Mouse (Mus musculus) liver, adult 2 months (tissue): ENCODE results near the gene Ndufs8. TPM values are rescaled to one million over a fixed set of nuclear protein-coding genes. Genes with fewer than 3 reads are reported as not detected.

Experiments
- DNase-seq: peaks from one replicate; pipeline ENCODE4 v3.0.0-alpha.2; 2011; ENCODE audit warnings: low read depth, low spot score; ENCODE audit errors: extremely low read depth
- H3K27ac ChIP-seq: fragments of 200-500 bp; replicated peaks from 2 replicates; pipeline ENCODE4 v1.5.1; 2012; ENCODE audit warnings: low read depth, mild to moderate bottlenecking, control low read depth, inconsistent platforms, low read length; ENCODE audit not compliant: insufficient read depth
- H3K27me3 ChIP-seq: fragments of 200-500 bp; 2 replicates; pipeline ENCODE4 v1.6.1; 2012; ENCODE audit warnings: mild to moderate bottlenecking, moderate library complexity, low read length, inconsistent platforms; ENCODE audit not compliant: control insufficient read depth, insufficient read depth
- H3K36me3 ChIP-seq: fragments of 200-500 bp; 2 replicates; pipeline ENCODE4 v1.6.1; 2012; ENCODE audit warnings: low read length, inconsistent platforms; ENCODE audit not compliant: control insufficient read depth, insufficient read depth
- H3K4me1 ChIP-seq: fragments of 200-500 bp; 2 replicates; pipeline ENCODE4 v1.6.1; 2011; ENCODE audit warnings: low read length; ENCODE audit not compliant: control insufficient read depth, insufficient read depth
- H3K4me3 ChIP-seq: fragments of 200-500 bp; 2 replicates; pipeline ENCODE4 v1.5.1; 2011; ENCODE audit warnings: low read depth, mild to moderate bottlenecking, control low read depth, low read length, moderate library complexity; ENCODE audit not compliant: insufficient read depth
- H3K79me2 ChIP-seq: fragments of 200-500 bp; 2 replicates; pipeline ENCODE4 v1.6.1; 2012; ENCODE audit warnings: inconsistent platforms, mild to moderate bottlenecking, low read length, moderate library complexity; ENCODE audit not compliant: control insufficient read depth, insufficient read depth
- H3K9ac ChIP-seq: fragments of 200-500 bp; 2 replicates; pipeline ENCODE4 v1.6.1; 2012; ENCODE audit warnings: low read depth, mild to moderate bottlenecking, control low read depth, inconsistent platforms, low read length
- CTCF ChIP-seq: fragments of 200-500 bp; IDR thresholded peaks from 2 replicates; pipeline ENCODE4 v1.5.1; 2011; ENCODE audit warnings: low read depth, low read length, control low read depth
- POLR2A ChIP-seq: fragments of 200-500 bp; IDR thresholded peaks from 2 replicates; pipeline ENCODE4 v1.6.1; 2011; ENCODE audit warnings: low read length, control low read depth; ENCODE audit not compliant: insufficient read depth; ENCODE audit errors: extremely low read depth
- WGBS: fragments of 180-500 bp; shearing (Covaris S2); methylation state at CpG from one replicate; pipeline ENCODE4 v1.1.7; 2018; 5-methylcytosine and 5-hydroxymethylcytosine counted together
- polyA plus RNA-seq: library from polyadenylated mRNA; depleted of rRNA; stranded (reverse); fragments of >200 nt; gene quantifications from 2 replicates; pipeline ENCODE4 v1.2.3, GENCODE M21; 2012
- total RNA-seq: library from RNA; depleted of rRNA; stranded (reverse); fragments of >200 nt; gene quantifications from 2 replicates; pipeline ENCODE4 v1.2.3, GENCODE M21; 2014

Ndufs8 gene
- total and polyA plus RNA-seq, 2 experiments: 213 to 266 TPM

GRCm38 (mm10) chr19:3924190-3924589 lies 11.6 kb upstream of the Ndufs8 start:
- H3K4me3 ChIP-seq: no peak overlapping the region
- WGBS: 79% methylated on average over 8 of the region's 8 CpGs
- no peak overlapping the region for H3K9ac ChIP-seq
- TF ChIP-seq CTCF (no peak), POLR2A (no peak)
- H3K4me1 ChIP-seq: peaks cover 2% of the 10 kb centered on the region; the same call in 1 of the 2 replicates
- no peaks in the 10 kb centered on the region for H3K79me2 ChIP-seq
- DNase-seq: no peak
- H3K36me3 ChIP-seq: no peaks in the 10 kb centered on the region
- H3K27me3 ChIP-seq: no peaks in the 10 kb centered on the region
- no peak overlapping the region; the same call in 1 of the 2 replicates for H3K27ac ChIP-seq

- Histone ChIP-seq H3K4me1 (peaks cover 2% of the 10 kb centered on the region; the same call in 1 of the 2 replicates), H3K4me3 (no peak overlapping the region), H3K9ac (no peak overlapping the region), H3K36me3 (no peaks in the 10 kb centered on the region), H3K27ac (peak overlapping the region; percentile 10; the same call in 1 of the 2 replicates), H3K27me3 (no peaks in the 10 kb centered on the region), H3K79me2 (no peaks in the 10 kb centered on the region)
- DNase-seq: no peak
- WGBS: 72% methylated on average over 13 of the region's 13 CpGs
- TF ChIP-seq CTCF (no peak), POLR2A (no peak)
These were observed 11.0 kb upstream of the Ndufs8 start for GRCm38 (mm10) chr19:3923586-3923985.

GRCm38 (mm10) chr19:3922661-3923371 lies 10.2 kb upstream of the Ndufs8 start:
- WGBS: 68% methylated on average over 10 of the region's 10 CpGs
- Histone ChIP-seq H3K4me3 (no peak overlapping the region), H3K27ac (peak overlapping the region; percentile 10; the same call in 1 of the 2 replicates), H3K9ac (no peak overlapping the region), H3K36me3 (no peaks in the 10 kb centered on the region), H3K27me3 (no peaks in the 10 kb centered on the region), H3K79me2 (no peaks in the 10 kb centered on the region), H3K4me1 (peaks cover 2% of the 10 kb centered on the region; the same call in 1 of the 2 replicates)
- no peak for DNase-seq
- no peak for TF ChIP-seq POLR2A
- no peak for TF ChIP-seq CTCF

- no peak for TF ChIP-seq CTCF
- TF ChIP-seq POLR2A: no peak
- no peaks in the 10 kb centered on the region for H3K27me3 ChIP-seq
- DNase-seq: no peak
- peaks cover 2% of the 10 kb centered on the region; the same call in 1 of the 2 replicates for H3K4me1 ChIP-seq
- H3K9ac ChIP-seq: no peak overlapping the region
- no peaks in the 10 kb centered on the region for H3K36me3 ChIP-seq
- no peak overlapping the region for H3K4me3 ChIP-seq
- no peak overlapping the region for H3K27ac ChIP-seq
- H3K79me2 ChIP-seq: no peaks in the 10 kb centered on the region
These were observed 7.4 kb upstream of the Ndufs8 start for GRCm38 (mm10) chr19:3919928-3920327.

- no peak overlapping the region for H3K4me3 ChIP-seq
- no peak overlapping the region for H3K9ac ChIP-seq
- no peak for DNase-seq
- WGBS: 77% methylated on average over 11 of the region's 11 CpGs
- TF ChIP-seq POLR2A: no peak
- no peak for TF ChIP-seq CTCF
- peaks cover 8% of the 10 kb centered on the region for H3K4me1 ChIP-seq
- no peaks in the 10 kb centered on the region for H3K36me3 ChIP-seq
- H3K27me3 ChIP-seq: no peaks in the 10 kb centered on the region
- H3K27ac ChIP-seq: no peak overlapping the region
- H3K79me2 ChIP-seq: no peaks in the 10 kb centered on the region
These were observed 4.2 kb upstream of the Ndufs8 start for GRCm38 (mm10) chr19:3916727-3917126.

GRCm38 (mm10) chr19:3914535-3914934 lies 2.0 kb upstream of the Ndufs8 start:
- no peak for TF ChIP-seq POLR2A
- no peak for TF ChIP-seq CTCF
- no peaks in the 10 kb centered on the region for H3K79me2 ChIP-seq
- no peak overlapping the region for H3K27ac ChIP-seq
- no peak overlapping the region for H3K4me3 ChIP-seq
- no peaks in the 10 kb centered on the region for H3K36me3 ChIP-seq
- no peaks in the 10 kb centered on the region for H3K27me3 ChIP-seq
- WGBS: 90% methylated on average over 5 of the region's 5 CpGs
- DNase-seq: peak; percentile 38
- H3K9ac ChIP-seq: no peak overlapping the region
- H3K4me1 ChIP-seq: peaks cover 11% of the 10 kb centered on the region
